In the genomic region with DNA sequence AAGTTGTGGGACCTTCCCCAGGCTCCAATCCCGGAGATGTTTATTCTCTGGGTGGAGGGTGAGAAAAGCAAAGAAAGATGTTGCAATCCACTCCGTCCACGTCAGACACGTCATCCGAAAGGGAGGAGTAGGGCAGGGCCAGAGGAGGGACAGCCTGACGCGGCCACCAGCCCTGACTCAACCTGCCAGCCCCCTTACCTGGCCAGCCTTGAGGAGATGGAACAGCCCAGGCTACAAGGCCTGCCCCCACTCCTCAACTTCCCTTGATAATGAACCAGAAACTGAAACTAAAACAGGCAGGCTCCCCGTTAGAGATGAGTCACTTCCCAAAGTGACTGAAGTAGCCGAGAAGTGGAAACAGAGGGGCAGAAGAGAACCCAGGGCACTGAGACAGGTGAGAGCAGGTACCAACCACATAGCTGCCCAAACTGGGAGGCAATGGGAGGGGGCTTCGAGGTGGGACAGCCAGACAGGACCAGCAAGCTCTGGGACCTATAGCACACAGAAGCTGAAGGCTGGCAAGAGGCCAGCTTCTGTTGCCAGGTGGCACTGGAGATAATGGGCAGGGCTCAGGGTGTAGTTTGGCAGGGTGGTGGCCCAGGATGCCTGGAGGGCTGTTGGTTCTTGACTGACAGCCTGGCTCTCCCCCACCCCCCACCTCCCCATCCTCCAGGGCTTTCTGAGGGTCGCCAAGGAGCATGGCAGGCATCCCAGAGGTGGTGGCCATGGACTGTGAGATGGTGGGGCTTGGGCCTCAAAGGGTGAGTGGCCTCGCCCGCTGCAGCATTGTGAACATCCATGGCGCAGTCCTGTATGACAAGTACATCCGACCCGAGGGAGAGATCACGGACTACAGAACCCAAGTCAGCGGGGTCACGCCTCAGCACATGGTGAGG, we compare ENCODE assay signal across 7 mouse cellular contexts. TPM values are rescaled to one million over a fixed set of nuclear protein-coding genes. Genes with fewer than 3 reads are reported as not detected.
DNase-seq lines count a peak whose midpoint lies in the region; ATAC-seq lines count a peak whose summit lies in the region.

No protein-coding gene starts in this region.

- peak overlapping the region; percentile 60 for H3K4me3 ChIP-seq in brown adipose tissue, adult 24 weeks (ENCODE audit: insufficient read depth, low read depth, low read length)
- no peak overlapping the region for H3K4me3 ChIP-seq in hindbrain, embryonic 13.5 days
- H3K4me3 ChIP-seq in stomach, embryonic 16.5 days (replicated peaks; ENCODE audit: low read length), result peak overlapping the region; percentile 28

- H3K27me3 ChIP-seq in hindbrain, embryonic 13.5 days, result no peaks in the 10 kb centered on the region
- no peaks in the 10 kb centered on the region for H3K27me3 ChIP-seq in stomach, embryonic 16.5 days (ENCODE audit: control insufficient read depth, insufficient read depth, low read length)

- no peak overlapping the region for H3K9ac ChIP-seq in hindbrain, embryonic 13.5 days
- H3K9ac ChIP-seq in stomach, embryonic 16.5 days (ENCODE audit: low read length), result peak overlapping the region; percentile 54

- 85% methylated on average over 19 of the region's 19 CpGs for WGBS in hindbrain, embryonic 13.5 days
- 57% methylated on average over 19 of the region's 19 CpGs for WGBS in stomach, embryonic 16.5 days

- 0 out of 2 replicates have a peak, but pooled peaks have one; percentile 19 for ATAC-seq in hindbrain, embryonic 13.5 days (ENCODE audit: low FRiP score)
- ATAC-seq in stomach, embryonic 16.5 days (ENCODE audit: insufficient read depth, low FRiP score), result peak; percentile 92

- peak overlapping the region; percentile 32; the same call in 1 of the 2 replicates for H3K27ac ChIP-seq in brown adipose tissue, adult 24 weeks (replicated peaks; ENCODE audit: low read depth, low read length)
- no peak overlapping the region for H3K27ac ChIP-seq in hindbrain, embryonic 13.5 days
- peak overlapping the region; percentile 80 for H3K27ac ChIP-seq in stomach, embryonic 16.5 days (ENCODE audit: low read length)

- H3K4me2 ChIP-seq in hindbrain, embryonic 13.5 days, result no peak overlapping the region
- H3K4me2 ChIP-seq in stomach, embryonic 16.5 days (ENCODE audit: low read depth, low read length), result peak overlapping the region; percentile 48

- DNase-seq in 3T3-L1 (ENCODE audit: low read depth, low spot score), result peak; percentile 67
- DNase-seq in A20 (ENCODE audit: low read depth, low spot score), result peak; percentile 76
- DNase-seq in lung, postnatal 14 days, result peak; percentile 87
- DNase-seq in right cerebral cortex, adult 18-20 months, result no peak

- peaks cover 7% of the 10 kb centered on the region for H3K36me3 ChIP-seq in hindbrain, embryonic 13.5 days
- 0 out of 2 replicates have a peak, but pooled peaks cover 5% of the 10 kb centered on the region for H3K36me3 ChIP-seq in stomach, embryonic 16.5 days (ENCODE audit: control insufficient read depth, insufficient read depth, low read length)

- no peaks in the 10 kb centered on the region for H3K9me3 ChIP-seq in hindbrain, embryonic 13.5 days
- no peaks in the 10 kb centered on the region for H3K9me3 ChIP-seq in stomach, embryonic 16.5 days (replicated peaks; ENCODE audit: control insufficient read depth, low read length)

- peaks cover 4% of the 10 kb centered on the region; the same call in 1 of the 2 replicates for H3K4me1 ChIP-seq in brown adipose tissue, adult 24 weeks (ENCODE audit: control insufficient read depth, insufficient read depth, insufficient read length, low read length)
- peaks cover 37% of the 10 kb centered on the region for H3K4me1 ChIP-seq in hindbrain, embryonic 13.5 days (replicated peaks)
- peaks cover 24% of the 10 kb centered on the region for H3K4me1 ChIP-seq in stomach, embryonic 16.5 days (ENCODE audit: control insufficient read depth, insufficient read depth, low read length)

RNA-seq across cellular contexts. Expression of a gene that starts 0.7 kb away (rescaled TPM):
- polyA plus RNA-seq in brown adipose tissue, adult 24 weeks (2012; ENCODE audit: insufficient read depth, insufficient read length, missing spikeins), result 6.0 and 8.6 TPM in 2 replicates
- 0.40 and 0.42 TPM in 2 replicates for polyA plus RNA-seq in hindbrain, embryonic 13.5 days (2015; fragmentation: Nextera tagmentation; extraction: Ambion mirVana)
- 22.4 and 24.3 TPM in 2 replicates for polyA plus RNA-seq in stomach, embryonic 16.5 days (2015; fragmentation: Nextera tagmentation; extraction: Ambion mirVana)

RNA-seq across cellular contexts. Expression of a gene that starts 18.2 kb away (rescaled TPM):
- 8.5 and 20.2 TPM in 2 replicates for polyA plus RNA-seq in brown adipose tissue, adult 24 weeks (2012; ENCODE audit: insufficient read depth, insufficient read length, missing spikeins)
- 47.0 and 50.3 TPM in 2 replicates for polyA plus RNA-seq in hindbrain, embryonic 13.5 days (2015; fragmentation: Nextera tagmentation; extraction: Ambion mirVana)
- polyA plus RNA-seq in stomach, embryonic 16.5 days (2015; fragmentation: Nextera tagmentation; extraction: Ambion mirVana), result 35.9 and 38.4 TPM in 2 replicates
